Mouse (Mus musculus) mouse embryonic stem cell (cell line): Measurements from ENCODE around the gene B230118H07Rik.

Source experiments
- in situ Hi-C, 2 experiments: fragments of 300-500 bp; cut with MboI; formaldehyde crosslinking; loops; 1 replicate in 1 of 2; 3 replicates in 1 of 2; pipeline ENCODE4 v1.14.3; 2019 to 2020; ENCODE audit warnings: low sequenced_read_pairs in 2 of 2, low pct_unique_long_range_greater_than_20kb in 1 of 2, mixed read lengths in 1 of 2; ENCODE audit not compliant: unreplicated experiment in 1 of 2

B230118H07Rik gene

GRCm38 (mm10) chr2:101648361-101648760 lies 971 bp downstream of the B230118H07Rik start:
- in situ Hi-C loops: no loop called here

- in situ Hi-C loops: no loop called here
These were observed 3.5 kb downstream of the B230118H07Rik start for GRCm38 (mm10) chr2:101645841-101646240.

- in situ Hi-C loops: no loop called here
These were observed 9.4 kb downstream of the B230118H07Rik start for GRCm38 (mm10) chr2:101639840-101640350.

GRCm38 (mm10) chr2:101638979-101639839 lies 10.1 kb downstream of the B230118H07Rik start:
- in situ Hi-C loops: no loop called here

- in situ Hi-C loops: no loop called here
These were observed 20.8 kb downstream of the B230118H07Rik start for GRCm38 (mm10) chr2:101628297-101629236.

- in situ Hi-C loops: no loop called here
These were observed 22.1 kb downstream of the B230118H07Rik start for GRCm38 (mm10) chr2:101627227-101627626.

GRCm38 (mm10) chr2:101624526-101624925 lies 24.8 kb downstream of the B230118H07Rik start, which contains the start of gene Rag2:
TSS of gene Rag2 (plus strand) at chr2:101624718.
- in situ Hi-C loops: no loop called here

GRCm38 (mm10) chr2:101624011-101624410 lies 25.3 kb downstream of the B230118H07Rik start:
- in situ Hi-C loops: no loop called here

GRCm38 (mm10) chr2:101623042-101623441 lies 26.3 kb downstream of the B230118H07Rik start:
- in situ Hi-C loops: no loop called here

- in situ Hi-C loops: no loop called here
These were observed 27.7 kb downstream of the B230118H07Rik start for GRCm38 (mm10) chr2:101621611-101622010.

GRCm38 (mm10) chr2:101620899-101621298 lies 28.4 kb downstream of the B230118H07Rik start:
- in situ Hi-C loops: no loop called here

- in situ Hi-C loops: no loop called here
These were observed 31.0 kb downstream of the B230118H07Rik start for GRCm38 (mm10) chr2:101618373-101618772.

GRCm38 (mm10) chr2:101615464-101616305 lies 33.6 kb downstream of the B230118H07Rik start:
- in situ Hi-C loops: no loop called here

GRCm38 (mm10) chr2:101610861-101611260 lies 38.5 kb downstream of the B230118H07Rik start:
- in situ Hi-C loops: no loop called here

- in situ Hi-C loops: no loop called here
These were observed 41.0 kb downstream of the B230118H07Rik start for GRCm38 (mm10) chr2:101608232-101608894.

GRCm38 (mm10) chr2:101603099-101603498 lies 46.2 kb downstream of the B230118H07Rik start:
- in situ Hi-C loops: no loop called here

GRCm38 (mm10) chr2:101600703-101601102 lies 48.6 kb downstream of the B230118H07Rik start:
- in situ Hi-C loops: no loop called here
